Mouse (Mus musculus): Measurements from ENCODE around the gene Gmppa. TPM values are rescaled to one million over a fixed set of nuclear protein-coding genes. Genes with fewer than 3 reads are reported as not detected.

Gene Gmppa
- polyA plus RNA-seq (2015; fragmentation: Nextera tagmentation; extraction: Ambion mirVana) = 77.8 and 78.4 TPM in 2 replicates

- peak; percentile 90 for ATAC-seq
Observed at GRCm38 (mm10) chr1:75435475-75436328, at the start of gene Gmppa. TSS of gene Gmppa (plus strand) at chr1:75435930.

GRCm38 (mm10) chr1:75386149-75386548 is 49.6 kb upstream of the Gmppa start:
- H3K4me3 ChIP-seq (ENCODE audit: low read length) = no peak overlapping the region
- no peak overlapping the region; the same call in 1 of the 2 replicates for H3K9ac ChIP-seq (ENCODE audit: low read depth, low read length)
- WGBS = 33% methylated on average over 4 of the region's 4 CpGs
- H3K27me3 ChIP-seq (replicated peaks; ENCODE audit: control insufficient read depth, insufficient read depth, low read length) = peaks cover 9% of the 10 kb centered on the region
- no peak for ATAC-seq
- peaks cover 48% of the 10 kb centered on the region for H3K4me1 ChIP-seq (ENCODE audit: control insufficient read depth, insufficient read depth, low read depth, low read length)
- H3K4me2 ChIP-seq (ENCODE audit: low read length) = peak overlapping the region; percentile 48
- no peaks in the 10 kb centered on the region for H3K9me3 ChIP-seq (ENCODE audit: control insufficient read depth, low read length)
- no peaks in the 10 kb centered on the region for H3K36me3 ChIP-seq (ENCODE audit: control insufficient read depth, insufficient read depth, low read length)
- H3K27ac ChIP-seq (ENCODE audit: low read depth, low read length) = no peak overlapping the region

More at GRCm38 (mm10) chr1:75435475-75436328, at the start of gene Gmppa:
- Histone ChIP-seq H3K9me3 (ENCODE audit: control insufficient read depth, low read length) (no peaks in the 10 kb centered on the region), H3K9ac (ENCODE audit: low read depth, low read length) (peak within 1 kb of the TSS; percentile 81), H3K4me1 (ENCODE audit: control insufficient read depth, insufficient read depth, low read depth, low read length) (peaks cover 9% of the 10 kb centered on the region), H3K27ac (ENCODE audit: low read depth, low read length) (peak within 1 kb of the TSS; percentile 77), H3K27me3 (replicated peaks; ENCODE audit: control insufficient read depth, insufficient read depth, low read length) (no peaks in the 10 kb centered on the region), H3K4me3 (ENCODE audit: low read length) (peak within 1 kb of the TSS; percentile 68), H3K36me3 (ENCODE audit: control insufficient read depth, insufficient read depth, low read length) (no peaks in the 10 kb centered on the region; the same call in 1 of the 2 replicates), H3K4me2 (ENCODE audit: low read length) (peak within 1 kb of the TSS; percentile 67)
- 7% methylated on average over 28 of the region's 28 CpGs for WGBS

GRCm38 (mm10) chr1:75387469-75387928 is 48.2 kb upstream of the Gmppa start:
- H3K27me3 ChIP-seq (replicated peaks; ENCODE audit: control insufficient read depth, insufficient read depth, low read length) = peaks cover 9% of the 10 kb centered on the region
- H3K9ac ChIP-seq (ENCODE audit: low read depth, low read length) = peak overlapping the region; percentile 38; the same call in 1 of the 2 replicates
- H3K36me3 ChIP-seq (ENCODE audit: control insufficient read depth, insufficient read depth, low read length) = no peaks in the 10 kb centered on the region; the same call in 1 of the 2 replicates
- ATAC-seq = no peak
- no peak overlapping the region for H3K4me3 ChIP-seq (ENCODE audit: low read length)
- 8% methylated on average over 7 of the region's 7 CpGs for WGBS
- no peak overlapping the region for H3K27ac ChIP-seq (ENCODE audit: low read depth, low read length)
- no peaks in the 10 kb centered on the region for H3K9me3 ChIP-seq (ENCODE audit: control insufficient read depth, low read length)
- H3K4me1 ChIP-seq (ENCODE audit: control insufficient read depth, insufficient read depth, low read depth, low read length) = peaks cover 43% of the 10 kb centered on the region
- peak overlapping the region; percentile 46 for H3K4me2 ChIP-seq (ENCODE audit: low read length)

GRCm38 (mm10) chr1:75387929-75388897 is 47.5 kb upstream of the Gmppa start:
- Histone ChIP-seq H3K4me3 (ENCODE audit: low read length) (peak overlapping the region; percentile 19), H3K9me3 (ENCODE audit: control insufficient read depth, low read length) (no peaks in the 10 kb centered on the region), H3K4me2 (ENCODE audit: low read length) (peak overlapping the region; percentile 46), H3K9ac (ENCODE audit: low read depth, low read length) (peak overlapping the region; percentile 38), H3K4me1 (ENCODE audit: control insufficient read depth, insufficient read depth, low read depth, low read length) (peaks cover 38% of the 10 kb centered on the region), H3K27me3 (replicated peaks; ENCODE audit: control insufficient read depth, insufficient read depth, low read length) (peaks cover 9% of the 10 kb centered on the region), H3K27ac (ENCODE audit: low read depth, low read length) (no peak overlapping the region), H3K36me3 (ENCODE audit: control insufficient read depth, insufficient read depth, low read length) (no peaks in the 10 kb centered on the region; the same call in 1 of the 2 replicates)
- no peak for ATAC-seq
- WGBS = 7% methylated on average over 77 of the region's 94 CpGs

GRCm38 (mm10) chr1:75388898-75389515 is 46.7 kb upstream of the Gmppa start:
- Histone ChIP-seq H3K4me3 (ENCODE audit: low read length) (peak overlapping the region; percentile 19), H3K27me3 (replicated peaks; ENCODE audit: control insufficient read depth, insufficient read depth, low read length) (peaks cover 9% of the 10 kb centered on the region), H3K4me2 (ENCODE audit: low read length) (peak overlapping the region; percentile 46), H3K9ac (ENCODE audit: low read depth, low read length) (peak overlapping the region; percentile 20), H3K36me3 (ENCODE audit: control insufficient read depth, insufficient read depth, low read length) (no peaks in the 10 kb centered on the region; the same call in 1 of the 2 replicates), H3K9me3 (ENCODE audit: control insufficient read depth, low read length) (no peaks in the 10 kb centered on the region), H3K4me1 (ENCODE audit: control insufficient read depth, insufficient read depth, low read depth, low read length) (peaks cover 37% of the 10 kb centered on the region), H3K27ac (ENCODE audit: low read depth, low read length) (no peak overlapping the region)
- 22% methylated on average over 23 of the region's 23 CpGs for WGBS
- ATAC-seq = no peak

- Histone ChIP-seq H3K36me3 (ENCODE audit: control insufficient read depth, insufficient read depth, low read length) (no peaks in the 10 kb centered on the region; the same call in 1 of the 2 replicates), H3K4me2 (ENCODE audit: low read length) (no peak overlapping the region), H3K27ac (ENCODE audit: low read depth, low read length) (no peak overlapping the region), H3K4me3 (ENCODE audit: low read length) (no peak overlapping the region), H3K9me3 (ENCODE audit: control insufficient read depth, low read length) (no peaks in the 10 kb centered on the region), H3K27me3 (replicated peaks; ENCODE audit: control insufficient read depth, insufficient read depth, low read length) (no peaks in the 10 kb centered on the region; the same call in 1 of the 2 replicates), H3K9ac (ENCODE audit: low read depth, low read length) (no peak overlapping the region), H3K4me1 (ENCODE audit: control insufficient read depth, insufficient read depth, low read depth, low read length) (peaks cover 7% of the 10 kb centered on the region)
- WGBS = 54% methylated on average over 9 of the region's 9 CpGs
- no peak for ATAC-seq
Observed at GRCm38 (mm10) chr1:75393139-75393538, 42.6 kb upstream of the Gmppa start.

GRCm38 (mm10) chr1:75393846-75394245 is 41.9 kb upstream of the Gmppa start:
- no peaks in the 10 kb centered on the region for H3K9me3 ChIP-seq (ENCODE audit: control insufficient read depth, low read length)
- H3K4me3 ChIP-seq (ENCODE audit: low read length) = no peak overlapping the region
- no peak overlapping the region for H3K4me2 ChIP-seq (ENCODE audit: low read length)
- no peak overlapping the region for H3K9ac ChIP-seq (ENCODE audit: low read depth, low read length)
- H3K36me3 ChIP-seq (ENCODE audit: control insufficient read depth, insufficient read depth, low read length) = no peaks in the 10 kb centered on the region; the same call in 1 of the 2 replicates
- no peaks in the 10 kb centered on the region for H3K27me3 ChIP-seq (replicated peaks; ENCODE audit: control insufficient read depth, insufficient read depth, low read length)
- H3K27ac ChIP-seq (ENCODE audit: low read depth, low read length) = no peak overlapping the region
- peaks cover 4% of the 10 kb centered on the region for H3K4me1 ChIP-seq (ENCODE audit: control insufficient read depth, insufficient read depth, low read depth, low read length)
- ATAC-seq = no peak
- WGBS = 97% methylated on average over 3 of the region's 3 CpGs

- Histone ChIP-seq H3K9me3 (ENCODE audit: control insufficient read depth, low read length) (no peaks in the 10 kb centered on the region), H3K9ac (ENCODE audit: low read depth, low read length) (no peak overlapping the region), H3K4me2 (ENCODE audit: low read length) (no peak overlapping the region; the same call in 1 of the 2 replicates), H3K4me1 (ENCODE audit: control insufficient read depth, insufficient read depth, low read depth, low read length) (peaks cover 18% of the 10 kb centered on the region), H3K36me3 (ENCODE audit: control insufficient read depth, insufficient read depth, low read length) (peaks cover 15% of the 10 kb centered on the region), H3K27ac (ENCODE audit: low read depth, low read length) (peak overlapping the region; percentile 30), H3K4me3 (ENCODE audit: low read length) (no peak overlapping the region), H3K27me3 (replicated peaks; ENCODE audit: control insufficient read depth, insufficient read depth, low read length) (no peaks in the 10 kb centered on the region)
- ATAC-seq = peak; percentile 32; the same call in 1 of the 2 replicates
- 18% methylated on average over 9 of the region's 9 CpGs for WGBS
Observed at GRCm38 (mm10) chr1:75398761-75399402, 36.8 kb upstream of the Gmppa start.

All from hindbrain, embryonic 16.5 days (tissue).